Mouse (Mus musculus): ENCODE measurements around the gene Fbxw7. TPM values are rescaled to one million over a fixed set of nuclear protein-coding genes. Genes with fewer than 3 reads are reported as not detected.

Gene Fbxw7
- 3.9 and 5.7 TPM in 2 replicates for polyA plus RNA-seq (2012)

GRCm38 (mm10) chr3:84814762-84815381 is at the start of gene Fbxw7:
Fbxw7 (plus strand) TSS chr3:84815268.

Other genes with a start within 250 kb of the Fbxw7 start
- 12.8 and 15.3 TPM in 2 replicates for gene Arfip1, start 232.6 kb upstream of the Fbxw7 start, polyA plus RNA-seq (2012)
- gene Tigd4, start 221.7 kb upstream of the Fbxw7 start, polyA plus RNA-seq (2012) = 0.02 TPM in 1 of 2 replicates, not detected in the other
- 0.56 and 0.73 TPM in 2 replicates for gene Tmem154, start 149.1 kb upstream of the Fbxw7 start, polyA plus RNA-seq (2012)

Measured in megakaryocyte-erythroid progenitor cell, adult 5 weeks (primary cell).